Mouse (Mus musculus) right cerebral cortex, postnatal 14 days (tissue): ENCODE measurements around the gene Hspa4.
"Not testable (repeated sequence)": the region's sequence is repeated elsewhere in the genome, so short reads cannot be mapped to it uniquely, and the experiment has no call there.

Experiments
- DNase-seq: peaks from one replicate; pipeline ENCODE4 v3.0.0; 2022

Hspa4 gene

GRCm38 (mm10) chr11:53300330-53301166 lies at the start of gene Hspa4:
Gene Hspa4, minus strand, starts transcription at chr11:53300457.
- peak; percentile 99 for DNase-seq

- DNase-seq, result no peak
Observed at GRCm38 (mm10) chr11:53345738-53346137, 45.5 kb upstream of the Hspa4 start.

- no peak for DNase-seq
Observed at GRCm38 (mm10) chr11:53345328-53345727, 45.1 kb upstream of the Hspa4 start.

- no peak for DNase-seq
Observed at GRCm38 (mm10) chr11:53342711-53343110, 42.5 kb upstream of the Hspa4 start.

GRCm38 (mm10) chr11:53341019-53341418 lies 40.8 kb upstream of the Hspa4 start:
- DNase-seq, result not testable (repeated sequence)

GRCm38 (mm10) chr11:53337684-53338083 lies 37.4 kb upstream of the Hspa4 start:
- no peak for DNase-seq

GRCm38 (mm10) chr11:53336924-53337323 lies 36.7 kb upstream of the Hspa4 start:
- DNase-seq, result no peak

GRCm38 (mm10) chr11:53336182-53336571 lies 35.9 kb upstream of the Hspa4 start:
- no peak for DNase-seq

- no peak for DNase-seq
Observed at GRCm38 (mm10) chr11:53335505-53336181, 35.4 kb upstream of the Hspa4 start.

GRCm38 (mm10) chr11:53332076-53332680 lies 31.9 kb upstream of the Hspa4 start:
- DNase-seq, result no peak

GRCm38 (mm10) chr11:53331121-53331520 lies 30.9 kb upstream of the Hspa4 start:
- DNase-seq, result no peak

- DNase-seq, result no peak
Observed at GRCm38 (mm10) chr11:53330325-53330724, 30.1 kb upstream of the Hspa4 start.

- peak; percentile 85 for DNase-seq
Observed at GRCm38 (mm10) chr11:53324512-53324968, 24.3 kb upstream of the Hspa4 start, which contains the start of gene Zcchc10. Gene Zcchc10, plus strand, starts transcription at chr11:53324679.

- DNase-seq, result not testable (repeated sequence)
Observed at GRCm38 (mm10) chr11:53319867-53320266, 19.6 kb upstream of the Hspa4 start.

GRCm38 (mm10) chr11:53318568-53318967 lies 18.3 kb upstream of the Hspa4 start:
- DNase-seq, result not testable (repeated sequence)

- no peak for DNase-seq
Observed at GRCm38 (mm10) chr11:53318041-53318440, 17.8 kb upstream of the Hspa4 start.

- DNase-seq, result peak; percentile 13
Observed at GRCm38 (mm10) chr11:53316996-53317395, 16.7 kb upstream of the Hspa4 start.

- no peak for DNase-seq
Observed at GRCm38 (mm10) chr11:53314770-53315173, 14.5 kb upstream of the Hspa4 start.

- not testable (repeated sequence) for DNase-seq
Observed at GRCm38 (mm10) chr11:53312823-53313222, 12.6 kb upstream of the Hspa4 start.

GRCm38 (mm10) chr11:53311385-53311784 lies 11.1 kb upstream of the Hspa4 start:
- no peak for DNase-seq

- no peak for DNase-seq
Observed at GRCm38 (mm10) chr11:53308884-53309310, 8.6 kb upstream of the Hspa4 start.

GRCm38 (mm10) chr11:53308251-53308864 lies 8.1 kb upstream of the Hspa4 start:
- DNase-seq, result no peak

- no peak for DNase-seq
Observed at GRCm38 (mm10) chr11:53307558-53308065, 7.4 kb upstream of the Hspa4 start.
